Mouse (Mus musculus) layer of hippocampus, postnatal 36 days (tissue): ENCODE data around the gene Kif16b. TPM values are rescaled to one million over a fixed set of nuclear protein-coding genes. Genes with fewer than 3 reads are reported as not detected.

Experiments
- DNase-seq, 2 experiments: peaks; one replicate each; pipeline ENCODE4 v3.0.0; 2022
- total RNA-seq, 2 experiments: library from RNA; stranded (reverse); gene quantifications; 2 replicates each; pipeline ENCODE4 v1.2.3; 2021

Gene Kif16b
- total RNA-seq, 2 experiments from 2014 or later = 9.7 to 10.9 TPM

GRCm38 (mm10) chr2:142874562-142874961 is 26.8 kb downstream of the Kif16b start:
- DNase-seq = no peak

DNA sequence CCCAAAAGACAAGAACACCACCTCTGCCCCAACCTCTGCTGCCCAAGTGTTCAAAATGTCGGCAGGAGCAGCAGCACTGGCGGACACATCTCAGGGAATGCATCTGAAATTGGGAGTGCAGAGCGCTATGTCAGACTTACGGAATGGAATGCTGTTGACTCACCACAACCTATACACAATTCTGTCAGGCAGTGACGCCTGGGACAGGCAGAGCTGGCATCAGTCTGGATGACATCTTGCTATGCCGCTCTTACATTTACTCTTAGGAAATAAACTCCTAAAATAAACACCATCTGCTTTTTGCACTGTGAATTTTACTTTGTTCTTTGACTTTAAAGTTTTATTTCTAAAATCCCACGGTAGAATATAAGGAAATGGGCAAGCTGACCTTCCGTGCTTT is 31.3 kb downstream of the Kif16b start:
- DNase-seq = peak; percentile 5 to 11

GRCm38 (mm10) chr2:142867481-142867880 is 33.9 kb downstream of the Kif16b start:
- DNase-seq = no peak

GRCm38 (mm10) chr2:142860994-142861393 is 40.3 kb downstream of the Kif16b start:
- DNase-seq = no peak

DNA sequence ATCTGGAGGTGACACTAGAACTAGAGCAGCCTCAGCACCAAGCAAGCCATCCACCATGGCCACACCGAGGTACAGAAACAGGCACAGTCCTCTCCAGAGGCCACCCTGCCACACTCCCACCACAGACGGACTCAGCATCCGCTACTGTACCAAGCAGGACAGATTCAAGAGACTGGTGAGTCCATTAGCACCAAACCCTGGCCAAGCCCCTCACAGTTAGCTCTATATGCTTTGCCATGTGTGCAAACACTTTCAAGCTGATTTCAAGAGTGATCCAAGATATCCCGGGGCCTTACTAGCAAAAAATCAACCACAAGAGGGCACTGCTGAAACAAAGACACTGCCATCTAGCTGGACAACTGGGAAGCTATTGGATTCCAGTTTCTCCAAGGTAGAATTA is 41.9 kb downstream of the Kif16b start:
- peak in 1 of 2 experiments; percentile 45 for DNase-seq

DNA sequence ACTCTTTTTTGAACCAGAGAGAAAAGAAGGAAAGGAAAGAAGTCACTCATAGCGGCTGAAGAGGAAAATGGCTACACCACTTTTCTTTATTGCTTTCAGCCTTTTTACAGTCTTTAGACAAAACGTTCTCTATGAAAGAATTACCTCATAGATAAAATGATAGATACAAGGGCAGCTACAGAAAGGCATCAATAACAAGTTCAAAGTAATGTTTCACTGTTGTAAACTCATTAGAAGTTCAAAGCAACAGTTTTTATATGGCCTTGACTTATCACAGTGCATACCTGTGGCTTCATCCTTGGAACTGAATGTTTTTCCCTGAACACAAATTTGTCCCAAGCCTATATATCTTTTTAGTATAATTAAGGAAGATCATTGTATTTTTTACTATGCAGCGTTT is 62.6 kb downstream of the Kif16b start:
- DNase-seq = no peak

GRCm38 (mm10) chr2:142838118-142838517 is 63.2 kb downstream of the Kif16b start:
- no peak for DNase-seq

DNA sequence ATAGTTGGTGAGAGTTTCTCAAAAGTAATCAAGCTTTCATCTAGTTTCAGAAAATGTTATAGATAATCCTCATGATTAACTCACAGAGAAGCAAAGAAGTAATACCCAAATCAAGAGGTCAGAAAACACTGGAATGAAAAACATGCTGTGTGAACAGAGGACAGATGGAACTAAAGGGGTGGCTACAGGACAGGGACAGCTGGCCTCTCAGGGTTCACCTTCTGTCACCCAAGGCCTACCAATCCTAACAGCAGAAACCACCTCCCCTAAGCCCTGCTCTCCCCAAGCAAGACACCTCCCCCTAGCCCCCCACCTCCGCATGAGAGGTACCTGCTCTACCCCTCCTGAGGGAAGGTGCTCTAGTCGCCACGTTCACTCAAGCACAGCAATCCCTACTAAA is 66.6 kb downstream of the Kif16b start:
- DNase-seq = no peak

- no peak for DNase-seq
Measured at GRCm38 (mm10) chr2:142832617-142833422, 68.5 kb downstream of the Kif16b start.

DNA sequence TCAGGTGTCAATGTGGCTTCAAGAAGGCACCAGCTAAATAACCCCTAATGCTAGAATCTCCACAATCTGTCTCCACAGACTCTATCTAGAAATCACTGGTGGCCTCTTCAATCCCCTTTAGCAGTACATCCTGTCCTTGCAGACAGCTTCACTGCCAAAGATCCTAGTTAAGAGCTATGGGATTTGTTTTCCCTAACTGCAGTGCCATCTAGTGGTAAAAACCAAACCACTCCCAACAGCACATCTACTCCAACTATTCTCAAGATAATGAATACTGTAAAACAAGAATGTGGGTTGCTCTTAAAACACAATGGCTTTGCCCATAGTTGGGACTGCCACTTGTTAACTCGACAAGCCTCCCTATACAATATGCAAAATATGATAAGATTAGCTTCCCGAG is 88.3 kb downstream of the Kif16b start:
- DNase-seq = peak in 1 of 2 experiments; percentile 34

- DNase-seq = no peak
Measured at GRCm38 (mm10) chr2:142803760-142804448, 97.4 kb downstream of the Kif16b start.

DNA sequence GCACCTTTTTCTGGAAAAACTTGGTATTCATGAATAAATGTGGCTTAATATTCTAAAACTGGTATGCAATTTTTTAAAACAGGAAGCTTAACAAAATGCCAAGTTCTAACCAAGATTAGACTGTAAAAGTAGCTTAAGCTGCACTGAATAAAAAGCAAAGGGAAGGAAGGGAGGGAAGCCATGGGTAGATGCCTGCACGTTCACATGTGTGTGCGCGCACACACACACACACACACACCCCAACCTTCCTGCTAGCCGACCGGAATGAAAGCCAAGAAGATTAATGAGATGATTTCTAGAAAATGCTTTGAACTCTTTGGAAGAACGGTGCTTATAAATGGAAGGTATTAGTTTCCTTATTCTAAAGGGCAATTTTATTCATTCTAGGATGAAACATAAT is 104.0 kb downstream of the Kif16b start:
- DNase-seq = no peak

DNA sequence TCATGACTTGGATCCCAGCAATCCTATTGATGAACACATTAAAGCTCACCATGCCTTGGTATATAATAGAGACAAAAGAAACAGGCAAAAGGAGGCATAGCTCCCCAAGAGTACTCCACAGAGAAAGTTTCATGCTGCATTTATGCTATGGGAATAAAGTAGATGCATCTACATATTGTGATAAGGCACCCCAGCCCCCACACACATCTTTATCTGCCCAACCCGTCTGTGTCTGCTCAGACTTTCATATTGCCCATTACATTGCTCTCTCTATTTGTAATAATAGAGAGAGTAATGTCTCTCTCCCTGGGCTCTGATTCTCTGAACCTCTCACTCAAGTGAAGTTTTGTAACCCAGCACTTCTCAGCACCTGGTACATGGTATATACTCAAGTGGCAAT is 126.0 kb downstream of the Kif16b start:
- no peak for DNase-seq

GRCm38 (mm10) chr2:142774752-142775151 is 126.6 kb downstream of the Kif16b start:
- no peak for DNase-seq

DNA sequence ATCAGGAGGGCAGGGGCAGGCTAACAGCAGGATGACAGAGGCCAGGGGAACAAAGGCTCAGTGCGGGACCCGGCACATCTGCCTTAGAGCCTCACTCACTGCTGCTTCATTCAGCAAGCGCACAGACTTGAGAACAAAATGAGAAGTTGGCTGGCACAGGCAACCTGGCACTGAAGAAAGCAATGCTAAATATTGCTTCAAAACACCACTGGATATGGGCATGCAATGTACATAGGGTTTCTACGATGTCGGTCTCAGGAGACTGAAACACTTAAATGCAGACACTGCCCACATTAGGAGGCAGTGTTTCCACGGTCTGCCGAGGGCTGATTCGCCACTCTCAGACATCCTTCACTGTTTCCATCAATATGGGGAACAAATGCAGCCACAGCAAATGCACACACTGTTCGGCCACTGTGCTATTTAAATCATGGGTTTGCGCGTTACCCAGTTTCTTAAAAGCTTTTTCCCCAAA is 131.6 kb downstream of the Kif16b start:
- no peak for DNase-seq

DNA sequence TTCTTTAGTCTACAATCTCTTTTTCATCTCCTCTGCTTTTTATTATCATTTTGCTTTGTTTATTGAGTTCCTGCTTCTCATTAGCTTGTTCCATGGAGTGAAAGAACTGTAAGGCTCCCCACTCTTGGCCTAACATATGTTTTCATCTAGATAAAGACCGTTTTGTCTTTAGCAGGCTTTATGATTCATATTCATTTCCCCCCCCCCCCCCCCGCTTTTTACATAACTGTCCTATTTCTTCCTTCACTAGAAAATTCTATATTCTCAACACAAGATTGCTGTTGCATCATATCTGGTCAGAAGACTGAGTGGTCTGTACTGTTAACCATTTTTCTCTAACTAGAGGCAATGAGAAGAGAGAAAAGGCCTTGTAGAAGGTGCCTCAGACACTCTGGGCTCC is 137.1 kb downstream of the Kif16b start:
- no peak for DNase-seq

DNA sequence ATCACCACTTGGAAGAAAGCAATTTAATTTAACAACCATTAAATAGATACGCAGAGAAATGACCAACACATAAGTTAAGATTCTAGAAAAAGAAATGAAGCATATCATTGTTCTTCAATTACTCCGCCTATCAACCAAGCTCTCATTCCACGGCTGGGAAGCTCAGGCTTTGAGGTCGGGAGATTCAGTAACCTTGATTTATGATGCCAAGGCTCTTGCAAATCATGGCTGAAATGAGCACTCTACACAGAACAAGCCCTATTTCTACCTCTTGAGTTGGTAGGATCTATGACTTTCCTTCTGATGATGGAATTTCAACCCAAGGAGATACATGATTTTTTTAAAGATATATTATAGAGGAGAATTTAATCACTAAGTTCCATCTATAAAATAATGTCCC is 140.5 kb downstream of the Kif16b start:
- DNase-seq = no peak

DNA sequence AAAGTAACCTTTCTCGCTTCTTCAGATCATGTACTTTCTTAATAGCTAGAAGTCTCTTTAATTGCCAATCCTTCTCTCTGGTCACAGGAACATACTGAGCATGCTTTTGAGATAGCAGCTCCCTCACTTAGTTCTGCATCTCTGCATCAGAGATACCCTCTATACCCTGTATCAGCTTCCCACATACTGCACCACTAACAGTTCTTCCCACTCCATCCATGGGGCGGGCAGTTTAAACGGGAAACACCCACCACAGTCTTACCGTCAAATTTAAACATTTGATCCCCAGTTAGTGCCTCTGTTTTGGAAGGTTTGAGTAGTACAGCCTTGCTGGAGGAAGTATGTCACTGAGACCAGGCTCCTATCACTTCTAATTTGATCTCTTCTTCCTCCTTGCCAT is 142.1 kb downstream of the Kif16b start:
- no peak for DNase-seq

GRCm38 (mm10) chr2:142758091-142758765 is 143.1 kb downstream of the Kif16b start:
- DNase-seq = no peak

- DNase-seq = no peak
Measured at GRCm38 (mm10) chr2:142739338-142739737, 162.0 kb downstream of the Kif16b start.

DNA sequence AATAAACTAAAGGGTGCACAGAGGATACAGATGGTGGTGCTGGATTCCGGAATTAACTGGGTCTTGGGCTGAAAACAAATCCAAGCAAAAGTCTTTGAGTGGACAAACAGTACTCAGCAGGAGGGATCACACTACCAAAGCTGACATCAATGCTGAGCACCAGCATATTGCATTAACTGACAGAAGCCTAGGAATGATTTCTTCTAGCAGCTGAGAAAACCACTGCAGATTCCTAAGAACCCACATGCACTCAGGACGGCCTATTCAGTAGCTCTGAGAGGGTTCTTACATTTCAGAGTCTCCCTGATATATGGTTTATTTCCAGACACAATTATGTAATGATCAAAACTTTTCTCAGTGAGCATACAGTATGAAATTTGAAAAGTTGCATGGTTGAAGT is 162.8 kb downstream of the Kif16b start:
- no peak for DNase-seq

- no peak for DNase-seq
Measured at GRCm38 (mm10) chr2:142735691-142736090, 165.6 kb downstream of the Kif16b start.

DNA sequence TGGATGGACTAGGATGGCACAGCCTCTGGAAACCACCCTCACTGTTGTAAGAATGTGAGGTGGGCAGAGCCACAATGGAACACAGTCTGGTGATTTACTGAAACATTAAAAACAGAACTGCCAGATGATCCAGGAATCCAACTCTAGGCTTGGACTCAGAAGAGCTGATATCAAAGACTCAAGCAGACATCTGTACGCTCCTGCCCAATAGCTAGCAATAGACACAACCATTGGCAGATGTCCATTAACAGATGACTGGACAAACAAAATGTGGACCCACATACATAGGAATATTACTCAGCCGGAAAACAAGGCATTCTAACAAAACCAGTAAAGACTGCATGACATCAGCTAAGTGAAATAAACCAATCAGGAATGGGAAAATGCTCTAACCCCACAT is 167.3 kb downstream of the Kif16b start:
- no peak for DNase-seq
